Mouse (Mus musculus) frontal cortex, postnatal 10 days (tissue): ENCODE measurements around the gene 4931408C20Rik.

Experiments used
- DNase-seq, 2 experiments: peaks; one replicate each; pipeline ENCODE4 v3.0.0; 2022; ENCODE audit warnings: low spot score in 2 of 2, mixed read lengths in 1 of 2

4931408C20Rik gene

GRCm38 (mm10) chr1:26686842-26687760 is at the start of gene 4931408C20Rik:
4931408C20Rik (minus strand) TSS chr1:26687460.
- peak; percentile 5 to 15 for DNase-seq

GRCm38 (mm10) chr1:26687926-26688325 is 666 bp upstream of the 4931408C20Rik start:
- peak in 1 of 2 experiments; percentile 3 for DNase-seq

GRCm38 (mm10) chr1:26685952-26686693 is 1.1 kb downstream of the 4931408C20Rik start:
- no peak for DNase-seq

- no peak for DNase-seq
These were observed 1.9 kb downstream of the 4931408C20Rik start for GRCm38 (mm10) chr1:26685383-26685782.

GRCm38 (mm10) chr1:26649704-26650388 is 37.4 kb downstream of the 4931408C20Rik start:
- DNase-seq: no peak

GRCm38 (mm10) chr1:26636051-26636450 is 51.2 kb downstream of the 4931408C20Rik start:
- DNase-seq: no peak
